Mouse (Mus musculus) lung, embryonic 16.5 days (tissue): Measurements from ENCODE around the gene 2010300C02Rik. TPM values are rescaled to one million over a fixed set of nuclear protein-coding genes. Genes with fewer than 3 reads are reported as not detected.
"Not testable (repeated sequence)": the region's sequence is repeated elsewhere in the genome, so short reads cannot be mapped to it uniquely, and the experiment has no call there.

ENCODE experiments used
- ATAC-seq: fragments of 200-750 bp; cut with Nextera tagmentation; 2 replicates; pipeline ENCODE4 v1.8.0; 2017; ENCODE audit warnings: low read depth, mild to moderate bottlenecking, moderate library complexity
- H3K27ac ChIP-seq: fragments of 300-500 bp; sonication (generic); 2 replicates; pipeline ENCODE4 v1.5.1; 2014; ENCODE audit warnings: mild to moderate bottlenecking, control low read depth, low read length
- H3K27me3 ChIP-seq: fragments of 300-500 bp; sonication (generic); 2 replicates; pipeline ENCODE4 v1.6.1; 2014; ENCODE audit warnings: low read depth, low read length, mixed read lengths; ENCODE audit not compliant: control insufficient read depth, insufficient read depth
- H3K36me3 ChIP-seq: fragments of 300-500 bp; sonication (generic); 2 replicates; pipeline ENCODE4 v1.6.1; 2014; ENCODE audit warnings: low read length; ENCODE audit not compliant: control insufficient read depth, insufficient read depth
- H3K4me1 ChIP-seq: fragments of 300-500 bp; sonication (generic); replicated peaks from 2 replicates; pipeline ENCODE4 v1.6.1; 2014; ENCODE audit warnings: low read length, mixed read lengths; ENCODE audit not compliant: control insufficient read depth, insufficient read depth
- H3K4me2 ChIP-seq: fragments of 300-500 bp; sonication (generic); 2 replicates; pipeline ENCODE4 v1.6.1; 2014; ENCODE audit warnings: low read depth, low read length, control low read depth
- H3K4me3 ChIP-seq: fragments of 300-500 bp; sonication (generic); 2 replicates; pipeline ENCODE4 v1.5.1; 2014; ENCODE audit warnings: mild to moderate bottlenecking, low read length, control low read depth
- H3K9ac ChIP-seq: fragments of 300-500 bp; sonication (generic); 2 replicates; pipeline ENCODE4 v1.6.1; 2014; ENCODE audit warnings: low read length, control low read depth
- H3K9me3 ChIP-seq: fragments of 300-500 bp; sonication (generic); 2 replicates; pipeline ENCODE4 v1.6.1; 2016; ENCODE audit warnings: low read length; ENCODE audit not compliant: control insufficient read depth
- WGBS: fragments of 180-500 bp; shearing (Covaris S2); extraction: QIAGEN DNeasy Blood & Tissue Kit; methylation state at CpG from one replicate; pipeline ENCODE4 v1.1.7; 2014; 5-methylcytosine and 5-hydroxymethylcytosine counted together
- polyA plus RNA-seq: library from polyadenylated mRNA; unstranded; fragments of >200 nt; fragmentation: Nextera tagmentation; extraction: Ambion mirVana; gene quantifications from 2 replicates; pipeline ENCODE4 v1.2.1, GENCODE M21; 2015

2010300C02Rik gene
- polyA plus RNA-seq, 1 experiment from 2014 or later, result 13.0 TPM

GRCm38 (mm10) chr1:37614836-37615235 lies 105.0 kb downstream of the 2010300C02Rik start:
- Histone ChIP-seq H3K4me3 (no peak overlapping the region), H3K36me3 (no peaks in the 10 kb centered on the region), H3K27ac (peak overlapping the region; percentile 84), H3K4me2 (no peak overlapping the region), H3K4me1 (peaks cover 18% of the 10 kb centered on the region), H3K27me3 (no peaks in the 10 kb centered on the region), H3K9me3 (no peaks in the 10 kb centered on the region), H3K9ac (no peak overlapping the region)
- WGBS, result 7% methylated on average over 7 of the region's 7 CpGs
- peak; percentile 3; the same call in 1 of the 2 replicates for ATAC-seq

DNA sequence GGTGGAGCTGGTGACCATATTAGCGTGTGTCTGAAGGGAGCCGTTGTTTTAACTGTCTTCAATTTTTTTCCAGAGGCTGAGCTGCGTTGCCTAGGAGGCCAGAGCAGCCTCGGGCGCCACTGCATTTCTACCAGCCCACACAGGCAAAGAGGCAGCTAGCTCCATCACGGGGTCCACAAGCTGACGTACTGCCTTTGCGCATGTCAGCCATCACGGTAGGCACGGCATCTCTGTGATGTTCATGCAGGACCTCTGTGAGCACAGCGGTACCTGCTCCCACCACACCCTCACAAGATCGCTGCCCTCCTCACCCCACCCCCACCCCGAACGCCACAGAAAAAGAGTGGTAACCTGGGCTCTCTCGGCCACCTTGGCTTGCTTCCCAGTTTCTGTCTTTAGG lies 105.8 kb downstream of the 2010300C02Rik start:
- Histone ChIP-seq H3K4me3 (no peak overlapping the region), H3K4me2 (no peak overlapping the region; the same call in 1 of the 2 replicates), H3K9ac (no peak overlapping the region), H3K36me3 (no peaks in the 10 kb centered on the region), H3K9me3 (no peaks in the 10 kb centered on the region), H3K27ac (peak overlapping the region; percentile 84; the same call in 1 of the 2 replicates), H3K4me1 (peaks cover 18% of the 10 kb centered on the region), H3K27me3 (no peaks in the 10 kb centered on the region)
- ATAC-seq, result peak; percentile 10; the same call in 1 of the 2 replicates
- WGBS, result 36% methylated on average over 15 of the region's 15 CpGs

DNA sequence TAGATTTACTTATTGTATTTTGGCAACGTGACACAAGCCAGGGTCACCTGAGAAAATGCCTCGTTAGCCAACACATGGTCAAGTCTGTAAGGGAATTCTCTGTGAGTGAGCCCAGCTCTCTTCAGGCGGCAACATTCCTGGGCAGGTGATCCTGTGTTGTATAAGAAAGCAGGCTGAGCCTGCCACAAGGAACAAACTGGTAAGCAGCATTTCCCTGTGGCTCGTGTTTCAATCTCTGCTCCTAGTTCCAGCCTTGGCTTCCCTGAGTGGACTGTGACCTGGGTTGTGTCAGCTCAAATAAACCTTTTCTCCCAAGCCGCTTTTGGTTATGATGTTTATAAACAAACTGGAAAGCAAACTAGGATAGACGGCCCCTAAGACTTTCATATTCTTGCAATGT lies 108.9 kb downstream of the 2010300C02Rik start:
- H3K27ac ChIP-seq, result no peak overlapping the region
- peaks cover 6% of the 10 kb centered on the region for H3K4me1 ChIP-seq
- ATAC-seq, result no peak
- no peaks in the 10 kb centered on the region for H3K9me3 ChIP-seq
- 56% methylated on average over 6 of the region's 6 CpGs for WGBS
- H3K4me2 ChIP-seq, result no peak overlapping the region
- no peak overlapping the region for H3K4me3 ChIP-seq
- no peaks in the 10 kb centered on the region for H3K27me3 ChIP-seq
- H3K9ac ChIP-seq, result no peak overlapping the region
- H3K36me3 ChIP-seq, result no peaks in the 10 kb centered on the region

- Histone ChIP-seq H3K9ac (no peak overlapping the region), H3K4me3 (no peak overlapping the region), H3K27ac (no peak overlapping the region), H3K27me3 (no peaks in the 10 kb centered on the region), H3K36me3 (no peaks in the 10 kb centered on the region), H3K9me3 (no peaks in the 10 kb centered on the region), H3K4me1 (peaks cover 2% of the 10 kb centered on the region), H3K4me2 (no peak overlapping the region)
- WGBS, result 62% methylated on average over 4 of the region's 4 CpGs
- ATAC-seq, result no peak
Observed at GRCm38 (mm10) chr1:37610242-37610641, 109.6 kb downstream of the 2010300C02Rik start.

GRCm38 (mm10) chr1:37605694-37606093 lies 114.2 kb downstream of the 2010300C02Rik start:
- not testable (repeated sequence) for H3K27ac ChIP-seq, H3K4me2 ChIP-seq, H3K27me3 ChIP-seq, ATAC-seq, H3K4me3 ChIP-seq, H3K4me1 ChIP-seq, H3K9me3 ChIP-seq, H3K36me3 ChIP-seq, H3K9ac ChIP-seq
- 80% methylated on average over 3 of the region's 5 CpGs for WGBS

DNA sequence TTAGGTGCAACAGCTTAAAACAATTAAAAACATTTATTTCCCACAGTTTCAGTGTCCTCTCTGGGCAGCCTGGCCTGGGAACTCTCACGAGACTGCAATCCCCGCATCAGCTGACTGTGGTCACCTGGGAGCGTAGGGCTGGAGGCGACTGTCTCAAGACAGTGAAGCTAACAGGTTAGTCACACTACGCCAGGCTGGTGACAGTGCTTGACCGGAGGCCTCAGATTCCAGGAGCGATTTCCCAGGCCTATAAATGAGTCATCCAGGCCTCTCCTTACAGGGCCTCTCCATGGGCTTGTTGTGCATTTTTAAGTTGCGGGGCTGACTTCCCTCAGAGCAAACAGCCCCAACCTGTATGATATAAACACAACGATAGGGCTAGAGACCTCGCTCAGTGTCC lies 116.7 kb downstream of the 2010300C02Rik start:
- ATAC-seq, result no peak
- WGBS, result 90% methylated on average over 10 of the region's 10 CpGs
- Histone ChIP-seq H3K27ac (no peak overlapping the region), H3K27me3 (no peaks in the 10 kb centered on the region), H3K4me2 (no peak overlapping the region), H3K4me1 (no peaks in the 10 kb centered on the region), H3K9ac (no peak overlapping the region), H3K36me3 (no peaks in the 10 kb centered on the region), H3K9me3 (no peaks in the 10 kb centered on the region), H3K4me3 (no peak overlapping the region)

DNA sequence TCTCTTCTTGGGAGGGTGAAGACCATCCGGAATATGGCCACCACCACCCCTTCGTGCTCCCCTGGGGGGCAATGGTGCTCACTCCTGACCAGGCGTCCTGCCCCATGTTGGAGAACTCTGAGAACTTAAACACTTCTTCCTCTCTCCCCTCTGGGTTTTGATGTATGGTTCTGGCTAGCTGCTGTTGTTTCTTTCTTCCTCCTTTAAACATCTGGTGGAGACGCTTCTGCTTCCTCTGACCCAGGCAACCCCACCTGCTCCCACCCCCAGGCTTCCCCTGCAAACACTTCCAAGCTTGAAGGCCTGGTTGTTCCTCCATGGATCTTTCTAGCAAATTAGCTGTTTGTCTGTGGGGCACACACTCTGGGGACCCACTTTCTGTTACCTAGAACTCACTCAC lies 117.6 kb downstream of the 2010300C02Rik start:
- Histone ChIP-seq H3K4me1 (no peaks in the 10 kb centered on the region), H3K36me3 (no peaks in the 10 kb centered on the region), H3K4me3 (no peak overlapping the region), H3K27me3 (no peaks in the 10 kb centered on the region), H3K27ac (no peak overlapping the region), H3K9ac (no peak overlapping the region), H3K9me3 (no peaks in the 10 kb centered on the region), H3K4me2 (no peak overlapping the region)
- ATAC-seq, result no peak
- WGBS, result 79% methylated on average over 4 of the region's 4 CpGs

DNA sequence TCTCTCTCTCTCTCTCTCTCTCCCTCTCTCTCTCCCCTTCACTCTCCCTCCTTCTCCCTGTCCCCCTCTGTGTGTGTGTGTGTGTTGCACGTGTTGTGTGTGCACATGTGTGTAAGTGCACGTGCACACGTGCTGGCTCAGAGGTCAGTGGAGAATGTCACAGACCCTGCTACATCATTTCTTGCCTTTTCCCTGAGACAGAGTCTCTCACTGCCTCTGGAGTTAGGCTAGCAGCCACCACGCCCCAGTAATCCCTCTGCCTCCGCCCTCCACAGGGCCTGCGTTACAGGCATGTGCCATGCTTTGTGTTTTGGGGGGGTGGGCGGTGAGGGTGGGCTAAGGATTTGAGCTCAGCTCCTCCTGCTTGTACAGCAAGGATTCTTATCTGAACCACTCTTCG lies 118.4 kb downstream of the 2010300C02Rik start:
- Histone ChIP-seq H3K4me1 (no peaks in the 10 kb centered on the region), H3K4me3 (no peak overlapping the region), H3K36me3 (no peaks in the 10 kb centered on the region), H3K27me3 (no peaks in the 10 kb centered on the region), H3K4me2 (no peak overlapping the region), H3K27ac (no peak overlapping the region), H3K9ac (no peak overlapping the region), H3K9me3 (no peaks in the 10 kb centered on the region)
- 81% methylated on average over 8 of the region's 8 CpGs for WGBS
- no peak for ATAC-seq

GRCm38 (mm10) chr1:37600640-37601175 lies 119.2 kb downstream of the 2010300C02Rik start:
- Histone ChIP-seq H3K4me1 (no peaks in the 10 kb centered on the region), H3K4me3 (no peak overlapping the region), H3K9ac (no peak overlapping the region), H3K4me2 (no peak overlapping the region), H3K27ac (no peak overlapping the region), H3K27me3 (no peaks in the 10 kb centered on the region), H3K9me3 (no peaks in the 10 kb centered on the region), H3K36me3 (no peaks in the 10 kb centered on the region)
- 62% methylated on average over 9 of the region's 9 CpGs for WGBS
- no peak for ATAC-seq

DNA sequence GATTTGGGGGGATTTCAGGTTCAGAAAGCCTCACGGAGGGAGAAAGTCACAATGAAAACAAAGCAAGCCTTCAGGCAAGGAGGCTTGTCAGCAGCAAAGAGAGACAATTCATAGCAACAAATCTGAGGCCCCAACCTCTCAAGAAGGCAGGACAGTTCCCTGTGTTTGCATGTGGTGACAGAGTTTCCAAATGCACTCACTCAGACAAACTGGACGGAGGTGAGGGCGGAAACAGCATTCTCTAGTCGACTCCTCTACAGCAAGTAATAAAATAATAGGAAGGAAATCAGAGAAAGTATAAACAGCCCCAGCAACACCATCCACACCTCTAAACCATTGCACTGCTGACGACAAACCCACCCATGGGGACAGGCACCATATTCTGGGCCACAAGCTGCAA lies 120.9 kb downstream of the 2010300C02Rik start:
- H3K27me3 ChIP-seq, result no peaks in the 10 kb centered on the region
- H3K4me2 ChIP-seq, result no peak overlapping the region
- H3K4me3 ChIP-seq, result no peak overlapping the region
- H3K27ac ChIP-seq, result no peak overlapping the region
- no peaks in the 10 kb centered on the region for H3K4me1 ChIP-seq
- ATAC-seq, result no peak
- H3K36me3 ChIP-seq, result no peaks in the 10 kb centered on the region
- H3K9me3 ChIP-seq, result no peaks in the 10 kb centered on the region
- WGBS, result 54% methylated on average over 5 of the region's 5 CpGs
- H3K9ac ChIP-seq, result no peak overlapping the region
